Mouse (Mus musculus): ENCODE results near the gene Psap. TPM values are rescaled to one million over a fixed set of nuclear protein-coding genes. Genes with fewer than 3 reads are reported as not detected.

Gene Psap
- polyA plus RNA-seq, 1 experiment from 2014 or later = 124 TPM

- H3K27ac ChIP-seq = no peak overlapping the region
- WGBS = 77% methylated on average over 8 of the region's 8 CpGs
- no peaks in the 10 kb centered on the region for H3K9me3 ChIP-seq
- H3K9ac ChIP-seq = no peak overlapping the region
- peaks cover 29% of the 10 kb centered on the region for H3K36me3 ChIP-seq
- ATAC-seq (ENCODE audit: borderline replicate concordance, extremely low read depth, low FRiP score, low TSS enrichment) = no peak
- H3K4me1 ChIP-seq = peaks cover 26% of the 10 kb centered on the region
- peaks cover 9% of the 10 kb centered on the region; the same call in 1 of the 2 replicates for H3K27me3 ChIP-seq
- no peak overlapping the region for H3K4me3 ChIP-seq
- H3K4me2 ChIP-seq = no peak overlapping the region
Observed at GRCm38 (mm10) chr10:60292209-60292608, 14.8 kb downstream of the Psap start.

- ATAC-seq (ENCODE audit: borderline replicate concordance, extremely low read depth, low FRiP score, low TSS enrichment) = no peak
- Histone ChIP-seq H3K9me3 (no peaks in the 10 kb centered on the region), H3K4me1 (peaks cover 15% of the 10 kb centered on the region), H3K4me2 (no peak overlapping the region), H3K9ac (no peak overlapping the region), H3K27ac (no peak overlapping the region), H3K27me3 (peaks cover 5% of the 10 kb centered on the region; the same call in 1 of the 2 replicates), H3K4me3 (no peak overlapping the region), H3K36me3 (peaks cover 43% of the 10 kb centered on the region)
- WGBS = 82% methylated on average over 7 of the region's 7 CpGs
Observed at GRCm38 (mm10) chr10:60294621-60295020, 17.2 kb downstream of the Psap start.

GRCm38 (mm10) chr10:60295356-60295755, 17.9 kb downstream of the Psap start:
- ATAC-seq (ENCODE audit: borderline replicate concordance, extremely low read depth, low FRiP score, low TSS enrichment) = no peak
- Histone ChIP-seq H3K4me1 (peaks cover 8% of the 10 kb centered on the region), H3K4me2 (no peak overlapping the region), H3K27me3 (peaks cover 5% of the 10 kb centered on the region; the same call in 1 of the 2 replicates), H3K9ac (no peak overlapping the region), H3K9me3 (no peaks in the 10 kb centered on the region), H3K27ac (no peak overlapping the region), H3K4me3 (no peak overlapping the region), H3K36me3 (peaks cover 50% of the 10 kb centered on the region)
- WGBS = 87% methylated on average over 3 of the region's 3 CpGs

- Histone ChIP-seq H3K36me3 (peaks cover 57% of the 10 kb centered on the region), H3K4me3 (no peak overlapping the region)
- 79% methylated on average over 9 of the region's 9 CpGs for WGBS
Observed at GRCm38 (mm10) chr10:60296027-60296426, 18.6 kb downstream of the Psap start.

GRCm38 (mm10) chr10:60299636-60300035, 22.2 kb downstream of the Psap start:
- no peaks in the 10 kb centered on the region for H3K9me3 ChIP-seq
- no peak overlapping the region for H3K4me2 ChIP-seq
- H3K27me3 ChIP-seq = no peaks in the 10 kb centered on the region
- peaks cover 46% of the 10 kb centered on the region for H3K36me3 ChIP-seq
- no peak overlapping the region for H3K27ac ChIP-seq
- no peaks in the 10 kb centered on the region for H3K4me1 ChIP-seq
- ATAC-seq (ENCODE audit: borderline replicate concordance, extremely low read depth, low FRiP score, low TSS enrichment) = no peak
- no peak overlapping the region for H3K9ac ChIP-seq
- WGBS = 96% methylated on average over 12 of the region's 12 CpGs
- H3K4me3 ChIP-seq = no peak overlapping the region

More at GRCm38 (mm10) chr10:60296027-60296426, 18.6 kb downstream of the Psap start:
- peaks cover 5% of the 10 kb centered on the region; the same call in 1 of the 2 replicates for H3K27me3 ChIP-seq
- no peak overlapping the region for H3K9ac ChIP-seq
- peaks cover 1% of the 10 kb centered on the region for H3K4me1 ChIP-seq
- no peak overlapping the region for H3K4me2 ChIP-seq
- no peaks in the 10 kb centered on the region for H3K9me3 ChIP-seq
- no peak; the same call in 1 of the 2 replicates for ATAC-seq (ENCODE audit: borderline replicate concordance, extremely low read depth, low FRiP score, low TSS enrichment)
- H3K27ac ChIP-seq = no peak overlapping the region

GRCm38 (mm10) chr10:60303419-60303818, 26.0 kb downstream of the Psap start:
- no peak for ATAC-seq (ENCODE audit: borderline replicate concordance, extremely low read depth, low FRiP score, low TSS enrichment)
- H3K36me3 ChIP-seq = peaks cover 31% of the 10 kb centered on the region
- H3K4me3 ChIP-seq = no peak overlapping the region
- H3K27me3 ChIP-seq = no peaks in the 10 kb centered on the region
- 82% methylated on average over 17 of the region's 17 CpGs for WGBS
- no peak overlapping the region for H3K9ac ChIP-seq
- no peak overlapping the region for H3K27ac ChIP-seq
- H3K4me2 ChIP-seq = no peak overlapping the region
- no peaks in the 10 kb centered on the region for H3K4me1 ChIP-seq
- no peaks in the 10 kb centered on the region for H3K9me3 ChIP-seq

GRCm38 (mm10) chr10:60304854-60305628, 27.6 kb downstream of the Psap start:
- Histone ChIP-seq H3K36me3 (peaks cover 16% of the 10 kb centered on the region), H3K4me3 (no peak overlapping the region), H3K4me2 (no peak overlapping the region), H3K27ac (no peak overlapping the region), H3K9ac (no peak overlapping the region), H3K27me3 (no peaks in the 10 kb centered on the region), H3K9me3 (no peaks in the 10 kb centered on the region), H3K4me1 (no peaks in the 10 kb centered on the region)
- peak; percentile 66; the same call in 1 of the 2 replicates for ATAC-seq (ENCODE audit: borderline replicate concordance, extremely low read depth, low FRiP score, low TSS enrichment)
- WGBS = 63% methylated on average over 15 of the region's 15 CpGs

- Histone ChIP-seq H3K9me3 (no peaks in the 10 kb centered on the region), H3K27me3 (no peaks in the 10 kb centered on the region), H3K27ac (no peak overlapping the region), H3K4me1 (no peaks in the 10 kb centered on the region), H3K4me2 (no peak overlapping the region), H3K36me3 (no peaks in the 10 kb centered on the region), H3K9ac (no peak overlapping the region), H3K4me3 (no peak overlapping the region)
- 86% methylated on average over 13 of the region's 13 CpGs for WGBS
- no peak for ATAC-seq (ENCODE audit: borderline replicate concordance, extremely low read depth, low FRiP score, low TSS enrichment)
Observed at GRCm38 (mm10) chr10:60310629-60311028, 33.2 kb downstream of the Psap start.

GRCm38 (mm10) chr10:60313606-60314005, 36.2 kb downstream of the Psap start:
- Histone ChIP-seq H3K4me3 (no peak overlapping the region), H3K27ac (no peak overlapping the region), H3K4me1 (no peaks in the 10 kb centered on the region), H3K4me2 (no peak overlapping the region), H3K36me3 (no peaks in the 10 kb centered on the region), H3K9ac (no peak overlapping the region), H3K9me3 (no peaks in the 10 kb centered on the region), H3K27me3 (no peaks in the 10 kb centered on the region)
- no peak for ATAC-seq (ENCODE audit: borderline replicate concordance, extremely low read depth, low FRiP score, low TSS enrichment)
- WGBS = 88% methylated on average over 5 of the region's 5 CpGs

GRCm38 (mm10) chr10:60316166-60316565, 38.7 kb downstream of the Psap start:
- H3K9me3 ChIP-seq = no peaks in the 10 kb centered on the region
- 79% methylated on average over 4 of the region's 4 CpGs for WGBS

GRCm38 (mm10) chr10:60328963-60329650, 51.7 kb downstream of the Psap start:
- Histone ChIP-seq H3K4me1 (peaks cover 14% of the 10 kb centered on the region), H3K27me3 (no peaks in the 10 kb centered on the region), H3K9ac (no peak overlapping the region), H3K4me2 (no peak overlapping the region), H3K4me3 (no peak overlapping the region), H3K36me3 (no peaks in the 10 kb centered on the region), H3K9me3 (no peaks in the 10 kb centered on the region), H3K27ac (0 out of 2 replicates have a peak overlapping the region, but pooled peaks have one; percentile 16)
- peak; percentile 79 for ATAC-seq (ENCODE audit: borderline replicate concordance, extremely low read depth, low FRiP score, low TSS enrichment)
- 33% methylated on average over 11 of the region's 11 CpGs for WGBS

More at GRCm38 (mm10) chr10:60316166-60316565, 38.7 kb downstream of the Psap start:
- Histone ChIP-seq H3K27me3 (no peaks in the 10 kb centered on the region), H3K9ac (no peak overlapping the region), H3K4me1 (no peaks in the 10 kb centered on the region), H3K27ac (no peak overlapping the region), H3K36me3 (no peaks in the 10 kb centered on the region), H3K4me3 (no peak overlapping the region), H3K4me2 (no peak overlapping the region)
- no peak for ATAC-seq (ENCODE audit: borderline replicate concordance, extremely low read depth, low FRiP score, low TSS enrichment)

- ATAC-seq (ENCODE audit: borderline replicate concordance, extremely low read depth, low FRiP score, low TSS enrichment) = no peak
- no peak overlapping the region for H3K4me2 ChIP-seq
- H3K36me3 ChIP-seq = no peaks in the 10 kb centered on the region
- 51% methylated on average over 7 of the region's 7 CpGs for WGBS
- H3K27ac ChIP-seq = no peak overlapping the region
- H3K27me3 ChIP-seq = no peaks in the 10 kb centered on the region
- no peaks in the 10 kb centered on the region for H3K9me3 ChIP-seq
- no peak overlapping the region for H3K9ac ChIP-seq
- no peak overlapping the region for H3K4me3 ChIP-seq
- peaks cover 6% of the 10 kb centered on the region for H3K4me1 ChIP-seq
Observed at GRCm38 (mm10) chr10:60334583-60334982, 57.2 kb downstream of the Psap start.
